Mouse (Mus musculus) hindbrain, embryonic 14.5 days (tissue): ENCODE measurements around the gene Emc6. TPM values are rescaled to one million over a fixed set of nuclear protein-coding genes. Genes with fewer than 3 reads are reported as not detected.

Source experiments
- ATAC-seq: fragments of 200-750 bp; cut with Nextera tagmentation; 2 replicates; pipeline ENCODE4 v1.8.0; 2017; ENCODE audit warnings: moderate number of reproducible peaks, mild to moderate bottlenecking, moderate TSS enrichment, moderate library complexity; ENCODE audit not compliant: low FRiP score
- DNase-seq: peaks from one replicate; pipeline ENCODE4 v3.0.0-alpha.2; 2015; ENCODE audit warnings: low spot score
- H3K27ac ChIP-seq: fragments of 300-500 bp; sonication (generic); 2 replicates; pipeline ENCODE4 v1.5.1; 2014; ENCODE audit warnings: mild to moderate bottlenecking, moderate library complexity
- H3K27me3 ChIP-seq: fragments of 300-500 bp; sonication (generic); 2 replicates; pipeline ENCODE4 v1.6.1; 2014; ENCODE audit warnings: mild to moderate bottlenecking, low read length, mixed read lengths; ENCODE audit not compliant: control insufficient read depth, insufficient read depth
- H3K36me3 ChIP-seq: fragments of 300-500 bp; sonication (generic); replicated peaks from 2 replicates; pipeline ENCODE4 v1.6.1; 2014; ENCODE audit not compliant: control insufficient read depth, insufficient read depth
- H3K4me1 ChIP-seq: fragments of 300-500 bp; sonication (generic); replicated peaks from 2 replicates; pipeline ENCODE4 v1.6.1; 2014; ENCODE audit warnings: antibody characterized with exemption, low read length, mixed read lengths; ENCODE audit not compliant: control insufficient read depth, insufficient read depth
- H3K4me2 ChIP-seq: fragments of 300-500 bp; sonication (generic); replicated peaks from 2 replicates; pipeline ENCODE4 v1.6.1; 2014; ENCODE audit warnings: mild to moderate bottlenecking, moderate library complexity
- H3K4me3 ChIP-seq: fragments of 300-500 bp; sonication (generic); replicated peaks from 2 replicates; pipeline ENCODE4 v1.5.1; 2014; ENCODE audit warnings: mild to moderate bottlenecking, low read length
- H3K9ac ChIP-seq: fragments of 300-500 bp; sonication (generic); 2 replicates; pipeline ENCODE4 v1.6.1; 2014
- H3K9me3 ChIP-seq: fragments of 300-500 bp; sonication (generic); 2 replicates; pipeline ENCODE4 v1.6.1; 2016; ENCODE audit warnings: low read length; ENCODE audit not compliant: control insufficient read depth
- WGBS: fragments of 180-500 bp; shearing (Covaris S2); extraction: QIAGEN DNeasy Blood & Tissue Kit; methylation state at CpG from one replicate; pipeline ENCODE4 v1.1.7; 2014; 5-methylcytosine and 5-hydroxymethylcytosine counted together
- polyA plus RNA-seq: library from polyadenylated mRNA; unstranded; fragments of >200 nt; fragmentation: Nextera tagmentation; extraction: Ambion mirVana; gene quantifications from 2 replicates; pipeline ENCODE4 v1.2.1, GENCODE M21; 2014

The Emc6 gene
- polyA plus RNA-seq, 1 experiment from 2014 or later: 152 TPM

DNA sequence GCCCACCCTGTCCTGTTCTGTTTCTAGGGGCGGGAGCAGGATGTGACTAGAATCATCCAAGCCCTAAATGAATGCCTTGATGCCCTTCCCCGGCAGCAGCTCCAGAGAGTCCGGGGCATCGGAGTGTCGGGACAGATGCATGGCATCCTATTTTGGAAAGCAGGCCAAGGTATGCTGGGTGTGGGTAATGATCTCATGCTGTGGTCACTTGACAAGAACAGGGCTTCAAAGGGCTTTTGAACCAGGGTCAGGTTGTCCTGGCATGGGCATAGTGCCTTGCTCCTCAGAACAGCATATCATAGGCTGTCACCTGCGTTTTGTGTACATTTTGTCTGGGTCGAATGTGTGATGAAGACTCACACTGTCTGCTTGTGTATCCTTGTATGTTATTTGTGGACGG lies 27.1 kb upstream of the Emc6 start:
- H3K9ac ChIP-seq: no peak overlapping the region
- no peak overlapping the region for H3K4me3 ChIP-seq
- ATAC-seq (no peak), DNase-seq (no peak)
- H3K9me3 ChIP-seq: no peaks in the 10 kb centered on the region
- peaks cover 8% of the 10 kb centered on the region for H3K4me1 ChIP-seq
- WGBS: 87% methylated on average over 8 of the region's 8 CpGs
- no peak overlapping the region for H3K27ac ChIP-seq
- H3K27me3 ChIP-seq: no peaks in the 10 kb centered on the region
- no peak overlapping the region for H3K4me2 ChIP-seq
- H3K36me3 ChIP-seq: no peaks in the 10 kb centered on the region

- DNase-seq: no peak
- whole genome bisulfite sequencing: 33% methylated on average over 4 of the region's 4 CpGs
Observed at GRCm38 (mm10) chr11:73201597-73201996, 24.8 kb upstream of the Emc6 start.

GRCm38 (mm10) chr11:73201021-73201420 lies 24.2 kb upstream of the Emc6 start:
- H3K9ac ChIP-seq: no peak overlapping the region
- H3K4me2 ChIP-seq: no peak overlapping the region
- H3K27me3 ChIP-seq: no peaks in the 10 kb centered on the region
- no peak overlapping the region for H3K27ac ChIP-seq
- DNase-seq (no peak), ATAC-seq (no peak)
- H3K9me3 ChIP-seq: no peaks in the 10 kb centered on the region
- 77% methylated on average over 2 of the region's 2 CpGs for WGBS
- peaks cover 5% of the 10 kb centered on the region; the same call in 1 of the 2 replicates for H3K36me3 ChIP-seq
- peaks cover 20% of the 10 kb centered on the region for H3K4me1 ChIP-seq
- no peak overlapping the region for H3K4me3 ChIP-seq

More at GRCm38 (mm10) chr11:73201597-73201996, 24.8 kb upstream of the Emc6 start:
- ATAC-seq: no peak
- no peaks in the 10 kb centered on the region for H3K27me3 ChIP-seq
- H3K36me3 ChIP-seq: 0 out of 2 replicates have a peak, but pooled peaks cover 3% of the 10 kb centered on the region
- peaks cover 20% of the 10 kb centered on the region for H3K4me1 ChIP-seq
- H3K9ac ChIP-seq: no peak overlapping the region
- H3K27ac ChIP-seq: no peak overlapping the region
- H3K4me2 ChIP-seq: no peak overlapping the region
- no peak overlapping the region for H3K4me3 ChIP-seq
- no peaks in the 10 kb centered on the region for H3K9me3 ChIP-seq

DNA sequence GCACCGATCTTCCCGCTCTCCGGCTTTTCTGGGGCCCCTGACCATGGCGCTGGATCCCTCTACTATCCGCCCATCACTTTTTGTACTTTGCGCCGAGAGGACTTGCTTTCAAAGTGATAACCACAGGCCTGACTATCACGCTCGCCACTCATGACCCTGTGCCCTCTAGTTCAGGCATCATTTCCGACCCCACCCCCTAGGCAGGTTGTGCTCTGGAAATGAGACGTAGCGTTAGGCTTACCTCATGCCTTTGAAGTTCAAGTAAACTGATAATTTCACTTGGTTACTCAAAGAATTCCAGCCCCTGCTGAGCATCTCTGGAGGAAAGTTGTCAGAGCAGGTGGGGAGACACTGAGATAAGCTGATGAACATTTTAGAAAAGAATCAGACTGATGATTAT lies 23.0 kb upstream of the Emc6 start:
- Histone ChIP-seq H3K27me3 (no peaks in the 10 kb centered on the region), H3K4me1 (peaks cover 20% of the 10 kb centered on the region), H3K4me2 (peak overlapping the region; percentile 88), H3K9ac (peak overlapping the region; percentile 82), H3K9me3 (no peaks in the 10 kb centered on the region), H3K27ac (0 out of 2 replicates have a peak overlapping the region, but pooled peaks have one; percentile 32), H3K4me3 (peak overlapping the region; percentile 79), H3K36me3 (peaks cover 15% of the 10 kb centered on the region)
- ATAC-seq: no peak
- 2% methylated on average over 12 of the region's 12 CpGs for WGBS
- no peak for DNase-seq

DNA sequence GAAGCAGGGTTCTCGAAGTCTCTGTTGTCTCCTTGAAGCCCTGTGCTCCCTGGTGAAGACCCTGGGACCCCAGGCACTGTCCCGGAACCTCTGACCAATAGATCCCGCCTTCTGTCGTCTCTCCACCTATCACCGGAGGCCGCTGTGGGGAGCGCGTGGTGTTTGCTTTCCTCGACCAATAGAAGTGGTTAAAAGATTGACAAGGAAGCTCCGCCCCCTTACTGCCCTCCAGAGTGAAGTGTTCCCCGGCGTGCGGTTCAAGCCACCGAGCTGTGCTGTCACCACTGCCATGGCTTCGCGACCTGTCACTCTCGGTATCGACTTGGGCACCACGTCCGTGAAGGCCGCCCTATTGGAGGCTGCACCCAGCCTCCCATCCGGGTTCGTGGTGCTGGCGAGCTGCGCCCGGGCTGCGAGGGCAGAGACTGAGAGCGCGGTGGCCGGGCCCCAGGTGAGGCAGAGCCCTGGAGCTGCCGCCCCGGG lies 22.4 kb upstream of the Emc6 start, which contains the start of gene Shpk:
Gene Shpk, plus strand, starts transcription at position 231 of the 483 bp plus-strand sequence.
- Histone ChIP-seq H3K9me3 (no peaks in the 10 kb centered on the region), H3K27me3 (no peaks in the 10 kb centered on the region), H3K4me1 (peaks cover 20% of the 10 kb centered on the region), H3K4me2 (peak within 1 kb of the TSS; percentile 88), H3K4me3 (peak within 1 kb of the TSS; percentile 79), H3K9ac (peak within 1 kb of the TSS; percentile 82), H3K36me3 (peaks cover 17% of the 10 kb centered on the region), H3K27ac (peak within 1 kb of the TSS; percentile 56; the same call in 1 of the 2 replicates)
- ATAC-seq (peak; percentile 98), DNase-seq (peak; percentile 89)
- WGBS: under 1% methylated on average over 32 of the region's 32 CpGs

GRCm38 (mm10) chr11:73198603-73199229 lies 21.9 kb upstream of the Emc6 start, which contains the start of gene Ctns:
Gene Ctns, minus strand, starts transcription at chr11:73199042.
- no peaks in the 10 kb centered on the region for H3K9me3 ChIP-seq
- peak within 1 kb of the TSS; percentile 82 for H3K9ac ChIP-seq
- peaks cover 20% of the 10 kb centered on the region for H3K4me1 ChIP-seq
- peak; percentile 82 for DNase-seq
- ATAC-seq: peak; percentile 97
- peak within 1 kb of the TSS; percentile 56; the same call in 1 of the 2 replicates for H3K27ac ChIP-seq
- 2% methylated on average over 22 of the region's 22 CpGs for WGBS
- peak within 1 kb of the TSS; percentile 79 for H3K4me3 ChIP-seq
- no peaks in the 10 kb centered on the region for H3K27me3 ChIP-seq
- peak within 1 kb of the TSS; percentile 88 for H3K4me2 ChIP-seq
- peaks cover 19% of the 10 kb centered on the region for H3K36me3 ChIP-seq

DNA sequence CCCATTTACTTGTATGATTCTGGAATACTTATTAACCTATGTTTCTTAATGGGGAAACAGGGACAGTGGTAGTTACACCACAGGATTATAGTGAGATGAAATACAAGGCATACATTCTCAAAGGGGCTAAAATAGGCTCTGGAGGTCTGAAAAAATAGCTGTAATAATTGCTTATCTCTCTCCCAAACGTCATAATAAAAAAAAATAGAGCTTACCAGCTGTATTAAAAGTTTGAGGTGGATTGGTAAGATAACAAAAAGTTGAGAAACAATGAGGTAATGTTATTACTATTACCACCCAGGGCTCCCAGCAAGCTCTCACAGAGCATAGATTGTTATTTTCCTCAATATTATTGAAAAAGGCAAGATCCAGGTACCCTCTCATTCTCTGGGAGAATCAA lies 21.4 kb upstream of the Emc6 start:
- no peaks in the 10 kb centered on the region for H3K9me3 ChIP-seq
- WGBS: 4% methylated on average over 1 of the region's 1 CpGs
- no peak overlapping the region for H3K27ac ChIP-seq
- peak overlapping the region; percentile 79 for H3K4me3 ChIP-seq
- DNase-seq: no peak
- peaks cover 19% of the 10 kb centered on the region for H3K36me3 ChIP-seq
- no peaks in the 10 kb centered on the region for H3K27me3 ChIP-seq
- H3K9ac ChIP-seq: peak overlapping the region; percentile 82
- peak overlapping the region; percentile 88 for H3K4me2 ChIP-seq
- ATAC-seq: no peak
- H3K4me1 ChIP-seq: peaks cover 20% of the 10 kb centered on the region

DNA sequence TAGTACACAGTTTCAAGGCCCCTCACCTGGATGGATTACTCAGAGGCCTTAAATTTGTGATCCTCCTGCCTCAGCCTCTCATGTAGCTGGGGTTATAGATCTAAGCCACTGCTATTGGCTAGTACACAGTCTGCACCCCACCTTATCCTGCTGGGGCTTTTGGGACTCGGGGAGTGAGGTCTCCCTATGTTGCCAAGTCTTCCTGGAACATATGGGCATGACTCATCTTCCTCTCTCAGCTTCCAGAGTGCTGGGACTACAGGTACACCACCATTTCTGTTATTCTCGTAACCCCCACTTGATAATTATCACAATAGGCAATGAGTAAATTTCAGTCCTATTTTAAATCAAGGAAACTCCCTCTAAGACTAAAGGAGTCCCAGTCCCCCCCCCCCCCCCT lies 17.6 kb upstream of the Emc6 start:
- Histone ChIP-seq H3K4me3 (no peak overlapping the region), H3K36me3 (peaks cover 51% of the 10 kb centered on the region), H3K4me2 (no peak overlapping the region), H3K9me3 (no peaks in the 10 kb centered on the region), H3K27me3 (no peaks in the 10 kb centered on the region), H3K4me1 (peaks cover 13% of the 10 kb centered on the region), H3K27ac (no peak overlapping the region), H3K9ac (no peak overlapping the region)
- ATAC-seq (no peak), DNase-seq (no peak)
- 84% methylated on average over 2 of the region's 2 CpGs for WGBS

DNA sequence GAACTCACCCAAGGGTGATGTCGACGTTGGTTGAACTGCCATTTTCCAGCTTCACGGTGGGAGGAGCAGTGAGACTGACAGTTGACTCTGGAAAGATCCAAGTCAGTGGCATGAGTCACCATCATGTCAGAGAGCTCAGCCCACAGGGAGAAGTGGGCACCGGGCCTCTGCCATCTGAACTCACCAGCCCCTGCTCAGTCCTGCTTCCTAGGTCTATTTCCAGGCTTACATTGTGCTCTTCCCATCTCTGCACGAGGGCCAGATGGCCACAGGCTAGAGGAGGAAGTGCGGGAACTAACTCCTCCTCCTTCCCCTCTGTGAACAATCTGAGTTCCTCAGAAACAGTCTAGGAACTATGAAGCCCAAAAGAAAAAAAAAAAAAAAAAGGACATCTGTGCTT lies 16.2 kb upstream of the Emc6 start:
- H3K27ac ChIP-seq: no peak overlapping the region
- H3K9ac ChIP-seq: no peak overlapping the region
- H3K4me2 ChIP-seq: no peak overlapping the region
- 82% methylated on average over 6 of the region's 6 CpGs for WGBS
- no peak for ATAC-seq
- peaks cover 64% of the 10 kb centered on the region for H3K36me3 ChIP-seq
- no peaks in the 10 kb centered on the region for H3K27me3 ChIP-seq
- H3K9me3 ChIP-seq: no peaks in the 10 kb centered on the region
- peaks cover 8% of the 10 kb centered on the region for H3K4me1 ChIP-seq
- H3K4me3 ChIP-seq: no peak overlapping the region
- no peak for DNase-seq
